Mouse (Mus musculus): ENCODE results near the gene Tnfaip6. TPM values are rescaled to one million over a fixed set of nuclear protein-coding genes. Genes with fewer than 3 reads are reported as not detected.
A peak's percentile ranks its signal among the peaks of the same experiment; 100 is the strongest.
"Not testable (repeated sequence)": the region's sequence is repeated elsewhere in the genome, so short reads cannot be mapped to it uniquely, and the experiment has no call there.

Tnfaip6 gene
- polyA plus RNA-seq (2011; ENCODE audit: insufficient read depth, insufficient read length, low read depth, missing spikeins) = 2.1 and 2.8 TPM in 2 replicates

DNA sequence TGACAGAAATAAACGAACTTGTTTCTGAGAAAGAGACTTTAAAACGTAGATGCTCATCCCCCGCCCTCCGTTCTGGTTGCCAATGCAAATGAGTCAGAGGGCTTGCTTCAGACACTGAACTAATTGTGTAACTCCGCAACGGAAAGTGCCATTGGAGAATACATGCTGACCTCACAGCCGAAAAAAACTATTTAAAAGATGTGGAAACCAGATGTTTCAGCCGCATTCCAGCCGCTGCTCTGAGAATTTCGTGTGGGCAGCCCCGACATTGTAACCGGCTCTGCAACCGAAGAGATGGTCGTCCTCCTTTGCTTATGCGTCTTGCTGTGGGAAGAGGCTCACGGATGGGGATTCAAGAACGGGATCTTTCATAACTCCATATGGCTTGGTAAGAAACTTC lies at the start of gene Tnfaip6:
Gene Tnfaip6, plus strand, starts transcription at position 128 of the 400 bp plus-strand sequence.
- Histone ChIP-seq H3K4me1 (ENCODE audit: control insufficient read depth, insufficient read depth, low read length) (no peaks in the 10 kb centered on the region), H3K27ac (ENCODE audit: insufficient read depth, low read length) (no peak within 1 kb of the TSS)
- TF ChIP-seq CTCF (IDR thresholded peaks at IDR 0.05; ENCODE audit: low read depth, low read length) (no peak), POLR2A (IDR thresholded peaks at IDR 0.05; ENCODE audit: insufficient read depth, low read length) (no peak), EP300 (IDR thresholded peaks at IDR 0.05; ENCODE audit: insufficient read depth, low read depth, low read length) (no peak)

DNA sequence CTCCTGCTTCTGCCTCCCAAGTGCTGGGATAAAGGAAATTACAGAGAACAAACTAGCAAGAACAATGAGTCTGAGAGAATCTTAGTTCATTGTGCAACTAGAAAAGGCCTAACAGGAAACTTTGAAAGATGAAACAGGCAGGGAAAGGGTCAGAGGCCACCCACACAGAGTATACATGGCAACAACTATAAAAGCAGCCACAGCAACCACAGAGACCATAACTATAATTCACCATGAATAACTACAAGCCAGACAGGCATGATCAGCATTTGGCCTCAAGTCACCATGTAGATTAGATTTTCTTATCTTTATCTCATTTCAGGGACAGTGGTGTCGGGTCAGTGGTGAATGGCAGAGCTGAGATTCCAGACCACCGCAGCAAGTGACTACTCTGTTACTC lies 48.2 kb upstream of the Tnfaip6 start:
- no peak overlapping the region for H3K4me3 ChIP-seq (ENCODE audit: low read depth, low read length)
- H3K9me3 ChIP-seq (replicated peaks; ENCODE audit: control insufficient read depth, insufficient read depth, low read length, poor library complexity, severe bottlenecking) = no peaks in the 10 kb centered on the region
- H3K4me1 ChIP-seq (ENCODE audit: control insufficient read depth, insufficient read depth, low read length) = no peaks in the 10 kb centered on the region
- TF ChIP-seq POLR2A (IDR thresholded peaks at IDR 0.05; ENCODE audit: insufficient read depth, low read length) (no peak), EP300 (IDR thresholded peaks at IDR 0.05; ENCODE audit: insufficient read depth, low read depth, low read length) (no peak), CTCF (IDR thresholded peaks at IDR 0.05; ENCODE audit: low read depth, low read length) (no peak)
- no peak overlapping the region for H3K9ac ChIP-seq (ENCODE audit: low read depth, poor library complexity, severe bottlenecking)
- H3K36me3 ChIP-seq (ENCODE audit: control insufficient read depth, insufficient read depth, low read length, poor library complexity, severe bottlenecking) = no peaks in the 10 kb centered on the region
- H3K27me3 ChIP-seq (ENCODE audit: control insufficient read depth, insufficient read depth, low read length, poor library complexity, severe bottlenecking) = no peaks in the 10 kb centered on the region
- H3K27ac ChIP-seq (ENCODE audit: insufficient read depth, low read length) = no peak overlapping the region

More for the DNA sequence above, at the start of gene Tnfaip6:
- H3K9me3 ChIP-seq (replicated peaks; ENCODE audit: control insufficient read depth, insufficient read depth, low read length, poor library complexity, severe bottlenecking) = no peaks in the 10 kb centered on the region
- peak within 1 kb of the TSS; percentile 37 for H3K4me3 ChIP-seq (ENCODE audit: low read depth, low read length)
- H3K27me3 ChIP-seq (ENCODE audit: control insufficient read depth, insufficient read depth, low read length, poor library complexity, severe bottlenecking) = no peaks in the 10 kb centered on the region
- H3K36me3 ChIP-seq (ENCODE audit: control insufficient read depth, insufficient read depth, low read length, poor library complexity, severe bottlenecking) = no peaks in the 10 kb centered on the region
- peak within 1 kb of the TSS; percentile 28 for H3K9ac ChIP-seq (ENCODE audit: low read depth, poor library complexity, severe bottlenecking)

DNA sequence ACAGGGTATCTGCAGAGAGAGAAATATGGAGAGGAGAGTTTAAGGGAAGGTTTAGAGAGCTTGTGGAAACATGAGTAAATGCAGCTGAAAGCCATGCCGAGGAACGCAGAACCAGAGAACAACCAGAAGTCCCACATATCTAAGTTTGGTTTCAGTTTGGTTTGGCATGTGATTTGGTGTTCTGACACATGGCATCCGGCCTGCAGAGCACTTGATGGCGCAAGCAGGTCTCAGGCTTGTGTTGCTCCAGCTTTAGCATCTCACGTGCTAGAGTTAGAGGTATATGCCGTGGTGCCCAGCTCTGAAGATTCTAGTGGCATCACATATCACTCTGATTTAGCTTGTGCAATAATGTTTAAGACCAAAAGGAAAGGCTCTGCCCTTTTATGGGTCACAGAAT lies 46.4 kb upstream of the Tnfaip6 start:
- H3K36me3 ChIP-seq (ENCODE audit: control insufficient read depth, insufficient read depth, low read length, poor library complexity, severe bottlenecking) = no peaks in the 10 kb centered on the region
- H3K27me3 ChIP-seq (ENCODE audit: control insufficient read depth, insufficient read depth, low read length, poor library complexity, severe bottlenecking) = no peaks in the 10 kb centered on the region
- no peak for TF ChIP-seq CTCF (IDR thresholded peaks at IDR 0.05; ENCODE audit: low read depth, low read length)
- TF ChIP-seq POLR2A (IDR thresholded peaks at IDR 0.05; ENCODE audit: insufficient read depth, low read length) = no peak
- no peak for TF ChIP-seq EP300 (IDR thresholded peaks at IDR 0.05; ENCODE audit: insufficient read depth, low read depth, low read length)
- H3K9me3 ChIP-seq (replicated peaks; ENCODE audit: control insufficient read depth, insufficient read depth, low read length, poor library complexity, severe bottlenecking) = no peaks in the 10 kb centered on the region
- no peak overlapping the region for H3K4me3 ChIP-seq (ENCODE audit: low read depth, low read length)
- H3K27ac ChIP-seq (ENCODE audit: insufficient read depth, low read length) = no peak overlapping the region
- H3K4me1 ChIP-seq (ENCODE audit: control insufficient read depth, insufficient read depth, low read length) = no peaks in the 10 kb centered on the region
- no peak overlapping the region for H3K9ac ChIP-seq (ENCODE audit: low read depth, poor library complexity, severe bottlenecking)

DNA sequence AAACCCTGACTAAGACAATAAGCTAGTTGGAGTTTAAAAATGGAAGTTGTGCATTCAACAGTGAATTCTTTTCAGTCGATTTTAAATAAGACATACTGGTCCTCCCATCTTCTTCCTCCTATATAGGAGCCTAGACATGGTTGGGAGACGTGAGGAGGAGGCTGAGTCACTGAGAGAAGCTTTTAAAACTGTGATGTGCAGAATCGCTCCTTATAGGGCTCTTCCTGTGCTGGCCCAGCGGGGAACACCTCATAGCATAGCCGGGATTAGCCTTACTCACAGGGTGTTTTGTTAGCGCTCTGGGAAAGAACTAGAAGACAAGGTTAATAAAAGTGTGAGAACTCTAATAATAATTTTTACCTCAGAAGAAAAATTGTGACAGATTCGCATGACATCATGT lies 37.8 kb upstream of the Tnfaip6 start:
- Histone ChIP-seq H3K4me1 (ENCODE audit: control insufficient read depth, insufficient read depth, low read length) (no peaks in the 10 kb centered on the region), H3K27ac (ENCODE audit: insufficient read depth, low read length) (no peak overlapping the region), H3K9me3 (replicated peaks; ENCODE audit: control insufficient read depth, insufficient read depth, low read length, poor library complexity, severe bottlenecking) (no peaks in the 10 kb centered on the region), H3K36me3 (ENCODE audit: control insufficient read depth, insufficient read depth, low read length, poor library complexity, severe bottlenecking) (no peaks in the 10 kb centered on the region), H3K9ac (ENCODE audit: low read depth, poor library complexity, severe bottlenecking) (no peak overlapping the region), H3K4me3 (ENCODE audit: low read depth, low read length) (no peak overlapping the region), H3K27me3 (ENCODE audit: control insufficient read depth, insufficient read depth, low read length, poor library complexity, severe bottlenecking) (no peaks in the 10 kb centered on the region)
- TF ChIP-seq CTCF (IDR thresholded peaks at IDR 0.05; ENCODE audit: low read depth, low read length) (no peak), POLR2A (IDR thresholded peaks at IDR 0.05; ENCODE audit: insufficient read depth, low read length) (no peak), EP300 (IDR thresholded peaks at IDR 0.05; ENCODE audit: insufficient read depth, low read depth, low read length) (no peak)

DNA sequence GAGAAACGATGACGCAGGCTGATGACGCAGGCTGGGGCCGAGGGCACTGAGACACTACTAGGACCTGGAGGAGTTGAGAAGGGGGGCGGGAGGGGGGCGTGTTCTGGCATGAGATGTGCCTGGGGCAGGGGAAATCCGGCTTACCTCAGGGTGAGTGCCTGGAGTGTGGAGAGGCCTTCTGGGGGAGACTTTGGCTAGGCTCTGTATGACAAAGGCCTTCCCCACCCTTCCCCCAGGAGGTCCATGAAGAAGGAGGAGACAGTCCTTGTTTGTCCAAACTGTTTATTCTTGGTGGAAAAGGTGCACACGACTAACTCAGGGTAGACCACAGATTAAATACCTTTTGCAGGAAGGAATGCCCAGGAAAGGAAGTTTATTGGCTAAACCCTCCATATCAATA lies 36.3 kb upstream of the Tnfaip6 start:
- Histone ChIP-seq H3K4me1 (ENCODE audit: control insufficient read depth, insufficient read depth, low read length) (no peaks in the 10 kb centered on the region), H3K4me3 (ENCODE audit: low read depth, low read length) (no peak overlapping the region), H3K9me3 (replicated peaks; ENCODE audit: control insufficient read depth, insufficient read depth, low read length, poor library complexity, severe bottlenecking) (no peaks in the 10 kb centered on the region), H3K36me3 (ENCODE audit: control insufficient read depth, insufficient read depth, low read length, poor library complexity, severe bottlenecking) (no peaks in the 10 kb centered on the region), H3K27ac (ENCODE audit: insufficient read depth, low read length) (no peak overlapping the region), H3K27me3 (ENCODE audit: control insufficient read depth, insufficient read depth, low read length, poor library complexity, severe bottlenecking) (no peaks in the 10 kb centered on the region), H3K9ac (ENCODE audit: low read depth, poor library complexity, severe bottlenecking) (no peak overlapping the region)
- TF ChIP-seq CTCF (IDR thresholded peaks at IDR 0.05; ENCODE audit: low read depth, low read length) (no peak), POLR2A (IDR thresholded peaks at IDR 0.05; ENCODE audit: insufficient read depth, low read length) (no peak), EP300 (IDR thresholded peaks at IDR 0.05; ENCODE audit: insufficient read depth, low read depth, low read length) (0 out of 2 replicates have a peak, but pooled peaks have one; percentile 34)

DNA sequence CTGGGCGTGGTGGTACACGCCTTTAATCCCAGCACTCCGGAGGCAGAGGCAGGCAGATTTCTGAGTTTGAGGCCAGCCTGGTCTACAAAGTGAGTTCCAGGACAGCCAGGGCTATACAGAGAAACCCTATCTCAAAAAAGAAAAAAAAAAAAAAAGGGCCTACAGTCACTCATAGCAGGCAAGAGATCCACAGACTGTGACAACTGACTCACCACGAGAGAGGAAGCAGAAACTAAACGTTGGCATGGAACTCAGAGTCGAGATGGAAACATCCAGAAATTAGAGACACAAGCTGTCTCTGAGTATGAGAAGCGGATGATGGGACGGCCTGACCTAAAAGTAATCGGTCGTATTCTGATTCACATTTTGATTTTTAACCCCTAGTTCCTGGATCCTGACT lies 35.5 kb upstream of the Tnfaip6 start:
- not testable (repeated sequence) for H3K27ac ChIP-seq (ENCODE audit: insufficient read depth, low read length); H3K27me3 ChIP-seq (ENCODE audit: control insufficient read depth, insufficient read depth, low read length, poor library complexity, severe bottlenecking); H3K9ac ChIP-seq (ENCODE audit: low read depth, poor library complexity, severe bottlenecking)

More for the DNA sequence above, 35.5 kb upstream of the Tnfaip6 start:
- not testable (repeated sequence) for H3K4me1 ChIP-seq (ENCODE audit: control insufficient read depth, insufficient read depth, low read length); H3K36me3 ChIP-seq (ENCODE audit: control insufficient read depth, insufficient read depth, low read length, poor library complexity, severe bottlenecking); H3K4me3 ChIP-seq (ENCODE audit: low read depth, low read length); H3K9me3 ChIP-seq (replicated peaks; ENCODE audit: control insufficient read depth, insufficient read depth, low read length, poor library complexity, severe bottlenecking)

Data from ES-Bruce4 (cell line).